Mouse (Mus musculus): ENCODE data around the gene Trmt5.

Trmt5 gene

GRCm38 (mm10) chr12:73324742-73325141 is 38.2 kb upstream of the Trmt5 start:
- no peak for TF ChIP-seq NANOG (IDR thresholded peaks at IDR 0.05; ENCODE audit: borderline replicate concordance, low read length)
- TF ChIP-seq POU5F1 (IDR thresholded peaks at IDR 0.05; ENCODE audit: borderline replicate concordance, low read length): no peak
- no peak for TF ChIP-seq CTCF (conservative IDR thresholded peaks at IDR 0.05; ENCODE audit: low read length)
- H3K36me3 ChIP-seq (ENCODE audit: insufficient read depth, low read length): 0 out of 2 replicates have a peak, but pooled peaks cover 4% of the 10 kb centered on the region
- no peak overlapping the region for H3K4me3 ChIP-seq (replicated peaks; ENCODE audit: low read length)
- H3K4me1 ChIP-seq (replicated peaks; ENCODE audit: low read depth, low read length): peaks cover 19% of the 10 kb centered on the region
- no peaks in the 10 kb centered on the region for H3K27me3 ChIP-seq (ENCODE audit: insufficient read depth, low read length)
- no peaks in the 10 kb centered on the region for H3K9me3 ChIP-seq (ENCODE audit: low read length)

GRCm38 (mm10) chr12:73324180-73324586 is 37.7 kb upstream of the Trmt5 start:
- no peaks in the 10 kb centered on the region for H3K9me3 ChIP-seq (ENCODE audit: low read length)
- TF ChIP-seq NANOG (IDR thresholded peaks at IDR 0.05; ENCODE audit: borderline replicate concordance, low read length): no peak
- TF ChIP-seq POU5F1 (IDR thresholded peaks at IDR 0.05; ENCODE audit: borderline replicate concordance, low read length): no peak
- no peak for TF ChIP-seq CTCF (conservative IDR thresholded peaks at IDR 0.05; ENCODE audit: low read length)

GRCm38 (mm10) chr12:73317706-73318686 is 31.5 kb upstream of the Trmt5 start:
- Histone ChIP-seq H3K4me3 (replicated peaks; ENCODE audit: low read length) (no peak overlapping the region), H3K27me3 (ENCODE audit: insufficient read depth, low read length) (no peaks in the 10 kb centered on the region), H3K9me3 (ENCODE audit: low read length) (peaks cover 7% of the 10 kb centered on the region), H3K36me3 (ENCODE audit: insufficient read depth, low read length) (peaks cover 8% of the 10 kb centered on the region; the same call in 1 of the 2 replicates), H3K4me1 (replicated peaks; ENCODE audit: low read depth, low read length) (peaks cover 16% of the 10 kb centered on the region)
- TF ChIP-seq CTCF (conservative IDR thresholded peaks at IDR 0.05; ENCODE audit: low read length) (no peak), POU5F1 (IDR thresholded peaks at IDR 0.05; ENCODE audit: borderline replicate concordance, low read length) (no peak), NANOG (IDR thresholded peaks at IDR 0.05; ENCODE audit: borderline replicate concordance, low read length) (no peak)

More at GRCm38 (mm10) chr12:73324180-73324586, 37.7 kb upstream of the Trmt5 start:
- H3K36me3 ChIP-seq (ENCODE audit: insufficient read depth, low read length): 0 out of 2 replicates have a peak, but pooled peaks cover 4% of the 10 kb centered on the region
- H3K4me3 ChIP-seq (replicated peaks; ENCODE audit: low read length): no peak overlapping the region
- no peaks in the 10 kb centered on the region for H3K27me3 ChIP-seq (ENCODE audit: insufficient read depth, low read length)
- H3K4me1 ChIP-seq (replicated peaks; ENCODE audit: low read depth, low read length): peaks cover 19% of the 10 kb centered on the region

GRCm38 (mm10) chr12:73308711-73309110 is 22.2 kb upstream of the Trmt5 start:
- Histone ChIP-seq H3K27me3 (ENCODE audit: insufficient read depth, low read length) (no peaks in the 10 kb centered on the region), H3K4me1 (replicated peaks; ENCODE audit: low read depth, low read length) (peaks cover 7% of the 10 kb centered on the region; the same call in 1 of the 2 replicates), H3K36me3 (ENCODE audit: insufficient read depth, low read length) (no peaks in the 10 kb centered on the region), H3K9me3 (ENCODE audit: low read length) (no peaks in the 10 kb centered on the region), H3K4me3 (replicated peaks; ENCODE audit: low read length) (no peak overlapping the region)
- TF ChIP-seq POU5F1 (IDR thresholded peaks at IDR 0.05; ENCODE audit: borderline replicate concordance, low read length): no peak
- TF ChIP-seq NANOG (IDR thresholded peaks at IDR 0.05; ENCODE audit: borderline replicate concordance, low read length): no peak
- no peak for TF ChIP-seq CTCF (conservative IDR thresholded peaks at IDR 0.05; ENCODE audit: low read length)

GRCm38 (mm10) chr12:73307750-73308149 is 21.2 kb upstream of the Trmt5 start:
- no peak for TF ChIP-seq NANOG (IDR thresholded peaks at IDR 0.05; ENCODE audit: borderline replicate concordance, low read length)
- no peak for TF ChIP-seq CTCF (conservative IDR thresholded peaks at IDR 0.05; ENCODE audit: low read length)
- no peak for TF ChIP-seq POU5F1 (IDR thresholded peaks at IDR 0.05; ENCODE audit: borderline replicate concordance, low read length)
- H3K4me1 ChIP-seq (replicated peaks; ENCODE audit: low read depth, low read length): peaks cover 7% of the 10 kb centered on the region; the same call in 1 of the 2 replicates
- H3K27me3 ChIP-seq (ENCODE audit: insufficient read depth, low read length): no peaks in the 10 kb centered on the region
- no peak overlapping the region for H3K4me3 ChIP-seq (replicated peaks; ENCODE audit: low read length)
- H3K9me3 ChIP-seq (ENCODE audit: low read length): no peaks in the 10 kb centered on the region
- no peaks in the 10 kb centered on the region for H3K36me3 ChIP-seq (ENCODE audit: insufficient read depth, low read length)

- Histone ChIP-seq H3K36me3 (ENCODE audit: insufficient read depth, low read length) (no peaks in the 10 kb centered on the region), H3K4me1 (replicated peaks; ENCODE audit: low read depth, low read length) (peaks cover 11% of the 10 kb centered on the region), H3K4me3 (replicated peaks; ENCODE audit: low read length) (no peak overlapping the region), H3K9me3 (ENCODE audit: low read length) (no peaks in the 10 kb centered on the region), H3K27me3 (ENCODE audit: insufficient read depth, low read length) (no peaks in the 10 kb centered on the region)
- TF ChIP-seq POU5F1 (IDR thresholded peaks at IDR 0.05; ENCODE audit: borderline replicate concordance, low read length) (no peak), CTCF (conservative IDR thresholded peaks at IDR 0.05; ENCODE audit: low read length) (no peak), NANOG (IDR thresholded peaks at IDR 0.05; ENCODE audit: borderline replicate concordance, low read length) (no peak)
These were observed 18.1 kb upstream of the Trmt5 start for GRCm38 (mm10) chr12:73304636-73305035.

- peaks cover 6% of the 10 kb centered on the region; the same call in 1 of the 2 replicates for H3K36me3 ChIP-seq (ENCODE audit: insufficient read depth, low read length)
- TF ChIP-seq NANOG (IDR thresholded peaks at IDR 0.05; ENCODE audit: borderline replicate concordance, low read length) (no peak), CTCF (conservative IDR thresholded peaks at IDR 0.05; ENCODE audit: low read length) (no peak), POU5F1 (IDR thresholded peaks at IDR 0.05; ENCODE audit: borderline replicate concordance, low read length) (no peak)
- H3K27me3 ChIP-seq (ENCODE audit: insufficient read depth, low read length): no peaks in the 10 kb centered on the region
- H3K9me3 ChIP-seq (ENCODE audit: low read length): peaks cover 30% of the 10 kb centered on the region
- no peak overlapping the region for H3K4me3 ChIP-seq (replicated peaks; ENCODE audit: low read length)
- peaks cover 11% of the 10 kb centered on the region for H3K4me1 ChIP-seq (replicated peaks; ENCODE audit: low read depth, low read length)
These were observed 14.0 kb upstream of the Trmt5 start for GRCm38 (mm10) chr12:73300531-73300930.

- peaks cover 37% of the 10 kb centered on the region for H3K9me3 ChIP-seq (ENCODE audit: low read length)
- peaks cover 16% of the 10 kb centered on the region; the same call in 1 of the 2 replicates for H3K4me1 ChIP-seq (replicated peaks; ENCODE audit: low read depth, low read length)
- H3K27me3 ChIP-seq (ENCODE audit: insufficient read depth, low read length): no peaks in the 10 kb centered on the region
- H3K36me3 ChIP-seq (ENCODE audit: insufficient read depth, low read length): peaks cover 24% of the 10 kb centered on the region
- H3K4me3 ChIP-seq (replicated peaks; ENCODE audit: low read length): no peak overlapping the region
- no peak for TF ChIP-seq CTCF (conservative IDR thresholded peaks at IDR 0.05; ENCODE audit: low read length)
- no peak for TF ChIP-seq NANOG (IDR thresholded peaks at IDR 0.05; ENCODE audit: borderline replicate concordance, low read length)
- TF ChIP-seq POU5F1 (IDR thresholded peaks at IDR 0.05; ENCODE audit: borderline replicate concordance, low read length): no peak
These were observed 12.1 kb upstream of the Trmt5 start for GRCm38 (mm10) chr12:73298621-73299020.
